Mouse (Mus musculus): ENCODE measurements at regions not wholly inside any gene's neighbourhood (a gene's known extent, or its start where the extent isn't known, plus 50 kb on each side); places are given as distances from the start of the nearest gene placed in this dataset.

- TF ChIP-seq CTCF (IDR thresholded peaks at IDR 0.05; ENCODE audit: low read depth, low read length) (no peak), GATA1 (IDR thresholded peaks at IDR 0.05; ENCODE audit: borderline replicate concordance, low read length) (no peak)
These were observed 179.6 kb upstream of the 4931429L15Rik start for GRCm38 (mm10) chr9:46499426-46499825.
